Mouse (Mus musculus) left cerebral cortex, postnatal 25 days (tissue): ENCODE measurements at regions not wholly inside any gene's neighbourhood (a gene's known extent, or its start where the extent isn't known, plus 50 kb on each side); places are given as distances from the start of the nearest gene placed in this dataset.
A peak's percentile ranks its signal among the peaks of the same experiment; 100 is the strongest.

Experiments used
- DNase-seq, 2 experiments: peaks; one replicate each; pipeline ENCODE4 v3.0.0; 2022; ENCODE audit warnings: low spot score in 2 of 2, mixed read lengths in 1 of 2
- intact Hi-C: fragments of 180-260 bp; cut with DNase I; formaldehyde crosslinking; loops from one replicate; pipeline ENCODE4 v1.15.1; 2025

GRCm38 (mm10) chr3:35101286-35101685 lies 451.1 kb downstream of the Sox2 start:
- no peak for DNase-seq
- intact Hi-C loops: loop anchor here (10.0 kb wide), 2 partner anchors 384 to 1146 kb away; no protein-coding TSS in a partner anchor

GRCm38 (mm10) chr3:35101951-35102350 lies 451.7 kb downstream of the Sox2 start:
- DNase-seq: no peak
- intact Hi-C loops: loop anchor here (10.0 kb wide), 2 partner anchors 383 to 1147 kb away; no protein-coding TSS in a partner anchor

DNA sequence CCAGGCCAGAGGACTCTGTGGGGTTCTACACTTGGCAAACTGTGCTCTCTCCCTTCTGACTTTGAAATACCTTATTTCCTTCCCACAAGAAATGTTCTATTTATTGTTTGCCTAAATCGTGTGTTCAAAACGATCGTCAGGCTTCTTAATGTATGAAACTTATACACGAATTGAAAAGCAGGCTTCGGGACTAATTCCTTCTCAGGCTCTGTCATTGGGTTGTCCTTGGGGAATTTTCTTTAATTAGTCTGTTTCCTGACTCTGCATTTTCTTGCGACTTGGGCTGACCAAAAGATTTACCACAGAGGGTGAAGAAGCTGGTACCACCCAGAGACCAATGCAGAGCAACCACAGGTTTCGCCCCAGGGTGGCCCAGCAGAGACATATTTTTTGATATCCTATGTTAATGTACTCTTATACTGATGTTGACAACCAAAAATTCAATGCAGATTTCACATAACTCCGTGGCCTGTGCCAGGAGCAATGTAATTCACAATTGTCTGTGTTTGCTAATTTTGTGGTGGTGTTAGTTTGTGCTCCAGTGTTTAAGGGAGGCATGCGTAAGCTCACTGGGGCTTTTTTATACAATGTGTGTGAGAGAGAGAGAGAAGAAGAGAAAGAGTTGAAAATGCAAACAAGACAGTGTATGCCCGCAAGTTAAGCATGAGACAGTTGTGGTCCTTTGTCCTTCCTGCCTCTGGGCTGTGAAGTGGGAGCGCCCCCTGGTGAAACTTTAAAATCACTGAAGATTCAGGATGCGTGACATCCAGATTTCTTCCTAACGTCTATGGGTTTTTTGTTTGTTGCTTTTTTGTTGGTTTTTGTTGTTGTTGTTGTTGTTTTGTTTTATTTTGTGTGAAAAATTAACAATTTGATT lies 452.7 kb downstream of the Sox2 start:
- intact Hi-C loops: loop anchor here (10.0 kb wide), 2 partner anchors 382 to 1148 kb away; no protein-coding TSS in a partner anchor
- DNase-seq: peak; percentile 71 to 81

- intact Hi-C loops: loop anchor here (10.0 kb wide), 2 partner anchors 380 to 1150 kb away; no protein-coding TSS in a partner anchor
- DNase-seq: no peak
Measured at GRCm38 (mm10) chr3:35104884-35105283, 454.7 kb downstream of the Sox2 start.

- intact Hi-C loops: loop anchor here (10.0 kb wide), 2 partner anchors 379 to 1151 kb away; no protein-coding TSS in a partner anchor
- no peak for DNase-seq
Measured at GRCm38 (mm10) chr3:35106097-35106496, 455.9 kb downstream of the Sox2 start.

- DNase-seq: no peak
- intact Hi-C loops: no loop called here
Measured at GRCm38 (mm10) chr3:35133477-35133876, 483.3 kb downstream of the Sox2 start.

- intact Hi-C loops: no loop called here
- DNase-seq: peak in 1 of 2 experiments; percentile 19
Measured at GRCm38 (mm10) chr3:35141500-35142220, 491.5 kb downstream of the Sox2 start.

- intact Hi-C loops: no loop called here
- no peak for DNase-seq
Measured at GRCm38 (mm10) chr3:35142683-35143082, 492.5 kb downstream of the Sox2 start.

GRCm38 (mm10) chr3:35145569-35145968 lies 495.4 kb downstream of the Sox2 start:
- no peak for DNase-seq
- intact Hi-C loops: no loop called here

- DNase-seq: peak in 1 of 2 experiments; percentile 24
- intact Hi-C loops: no loop called here
Measured at GRCm38 (mm10) chr3:35146681-35147080, 496.5 kb downstream of the Sox2 start.

DNA sequence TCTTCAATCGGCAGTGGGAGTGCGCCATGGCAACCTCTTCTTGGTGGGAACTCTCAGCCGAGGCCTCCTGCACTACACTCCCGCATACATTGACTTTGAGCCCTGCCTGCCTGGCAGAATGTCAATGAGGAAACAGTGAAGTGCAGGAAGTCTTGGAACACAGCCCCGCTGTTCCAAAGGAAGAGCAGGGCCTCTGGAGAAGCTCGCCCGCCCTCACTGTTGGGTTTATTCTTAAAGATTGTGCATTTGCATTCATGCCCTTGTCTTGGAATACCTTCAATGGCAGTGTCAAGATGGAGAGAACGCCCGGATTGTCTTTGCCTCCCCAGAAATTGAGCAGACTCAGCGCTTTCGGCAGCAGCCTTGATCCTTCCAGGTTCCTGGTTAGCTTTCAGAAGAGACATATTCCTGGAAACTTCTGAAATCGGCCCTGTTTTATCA lies 499.1 kb downstream of the Sox2 start:
- DNase-seq: peak; percentile 54 to 60

GRCm38 (mm10) chr3:35152191-35152590 lies 502.0 kb downstream of the Sox2 start:
- intact Hi-C loops: loop anchor here (10.0 kb wide), 1 partner anchor 163 kb away; no protein-coding TSS in a partner anchor
- no peak for DNase-seq

More for the DNA sequence above, 499.1 kb downstream of the Sox2 start:
- intact Hi-C loops: no loop called here

- intact Hi-C loops: loop anchor here (10.0 kb wide), 1 partner anchor 161 kb away; no protein-coding TSS in a partner anchor
- DNase-seq: no peak
Measured at GRCm38 (mm10) chr3:35154266-35154665, 504.1 kb downstream of the Sox2 start.

- intact Hi-C loops: no loop called here
- no peak for DNase-seq
Measured at GRCm38 (mm10) chr3:35168676-35169075, 518.5 kb downstream of the Sox2 start.

- intact Hi-C loops: no loop called here
- DNase-seq: no peak
Measured at GRCm38 (mm10) chr3:35178759-35179440, 528.7 kb downstream of the Sox2 start.

GRCm38 (mm10) chr3:35208526-35208925 lies 545.4 kb upstream of the Atp11b start:
- peak in 1 of 2 experiments; percentile 8 for DNase-seq
- intact Hi-C loops: no loop called here

DNA sequence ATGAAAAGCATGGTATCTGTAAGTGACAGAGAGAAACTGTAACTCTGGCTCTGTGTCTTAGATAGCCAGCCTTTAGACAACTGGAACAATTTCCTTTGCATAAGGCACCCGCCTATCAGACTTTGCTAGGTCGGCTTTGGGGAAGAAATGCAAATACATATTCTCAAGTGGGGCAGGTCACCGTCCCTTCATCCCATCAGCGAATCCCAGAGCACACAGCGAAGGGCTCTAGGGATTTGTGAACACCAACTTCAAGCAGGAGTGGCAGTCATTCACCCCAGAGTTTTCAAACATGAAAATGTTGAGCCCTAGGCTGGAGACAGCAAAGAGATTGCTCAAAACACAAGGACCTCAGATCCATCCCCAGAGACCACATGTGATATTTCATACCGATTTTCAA lies 534.5 kb upstream of the Atp11b start:
- DNase-seq: no peak
- intact Hi-C loops: no loop called here

- DNase-seq: no peak
- intact Hi-C loops: no loop called here
Measured at GRCm38 (mm10) chr3:35221183-35221582, 532.7 kb upstream of the Atp11b start.

GRCm38 (mm10) chr3:35222251-35222650 lies 531.7 kb upstream of the Atp11b start:
- intact Hi-C loops: no loop called here
- DNase-seq: no peak
